Mouse (Mus musculus) kidney, adult 2 months (tissue): Measurements from ENCODE around the gene Gckr. TPM values are rescaled to one million over a fixed set of nuclear protein-coding genes. Genes with fewer than 3 reads are reported as not detected.

Experiments used
- DNase-seq: peaks from one replicate; pipeline ENCODE4 v3.0.0; 2021
- H3K27ac ChIP-seq: fragments of 200-500 bp; 2 replicates; pipeline ENCODE4 v1.5.1; 2012; ENCODE audit warnings: low read depth, low read length, control low read depth, inconsistent platforms; ENCODE audit not compliant: insufficient read depth
- H3K27me3 ChIP-seq: fragments of 200-500 bp; replicated peaks from 2 replicates; pipeline ENCODE4 v1.6.1; 2012; ENCODE audit warnings: mild to moderate bottlenecking, moderate library complexity, low read length, inconsistent platforms; ENCODE audit not compliant: control insufficient read depth, insufficient read depth
- H3K36me3 ChIP-seq: fragments of 200-500 bp; 2 replicates; pipeline ENCODE4 v1.6.1; 2012; ENCODE audit warnings: mild to moderate bottlenecking, moderate library complexity, low read length, inconsistent platforms; ENCODE audit not compliant: control insufficient read depth, insufficient read depth
- H3K4me1 ChIP-seq: fragments of 200-500 bp; 2 replicates; pipeline ENCODE4 v1.6.1; 2011; ENCODE audit warnings: low read length; ENCODE audit not compliant: control insufficient read depth, insufficient read depth
- H3K4me3 ChIP-seq: fragments of 200-500 bp; 2 replicates; pipeline ENCODE4 v1.5.1; 2011; ENCODE audit warnings: mild to moderate bottlenecking, low read depth, low read length, control low read depth; ENCODE audit not compliant: insufficient read depth
- CTCF ChIP-seq: fragments of 200-500 bp; conservative IDR thresholded peaks from 2 replicates; pipeline ENCODE4 v1.5.1; 2011; ENCODE audit warnings: low read depth, mild to moderate bottlenecking, control low read depth, low read length, moderate library complexity, mixed read lengths; ENCODE audit not compliant: insufficient read depth, insufficient read length
- POLR2A ChIP-seq: fragments of 200-500 bp; IDR thresholded peaks from one replicate; pipeline ENCODE4 v1.6.1; 2011; ENCODE audit warnings: low read depth, low read length, control low read depth
- WGBS: fragments of 180-500 bp; shearing (Covaris S2); methylation state at CpG from one replicate; pipeline ENCODE4 v1.1.7; 2018; 5-methylcytosine and 5-hydroxymethylcytosine counted together
- polyA plus RNA-seq: library from polyadenylated mRNA; depleted of rRNA; stranded (reverse); fragments of >200 nt; gene quantifications from 2 replicates; pipeline ENCODE4 v1.2.3, GENCODE M21; 2012

Gckr gene
- polyA plus RNA-seq, 1 experiment: 0.09 TPM

DNA sequence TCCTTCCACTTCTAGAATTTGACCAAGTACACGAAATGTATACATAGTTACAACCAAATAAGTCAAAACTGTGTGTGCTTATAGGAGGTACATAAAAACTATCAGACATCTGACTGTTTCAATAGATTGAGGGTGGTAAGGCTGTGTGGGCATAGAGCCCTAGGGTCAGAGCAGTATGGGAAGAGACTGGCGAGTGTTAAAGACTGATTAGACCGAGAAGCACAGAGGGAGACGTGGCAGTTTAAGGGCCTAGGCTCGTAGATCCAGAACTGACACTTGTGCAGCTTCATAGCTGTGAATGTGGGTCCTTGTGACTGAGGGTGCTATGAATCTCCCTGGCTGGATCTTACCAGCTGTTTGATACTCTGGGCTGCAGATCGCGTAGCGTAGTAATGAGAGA lies 42.3 kb upstream of the Gckr start:
- no peak overlapping the region for H3K27ac ChIP-seq
- H3K4me3 ChIP-seq: no peak overlapping the region
- H3K27me3 ChIP-seq: no peaks in the 10 kb centered on the region
- peaks cover 8% of the 10 kb centered on the region for H3K36me3 ChIP-seq
- no peak for DNase-seq
- 87% methylated on average over 8 of the region's 8 CpGs for WGBS
- 0 out of 2 replicates have a peak, but pooled peaks cover 5% of the 10 kb centered on the region for H3K4me1 ChIP-seq
- TF ChIP-seq CTCF (no peak), POLR2A (no peak)

- 0 out of 2 replicates have a peak, but pooled peaks cover 5% of the 10 kb centered on the region for H3K4me1 ChIP-seq
- no peaks in the 10 kb centered on the region for H3K27me3 ChIP-seq
- no peak overlapping the region for H3K4me3 ChIP-seq
- peaks cover 3% of the 10 kb centered on the region; the same call in 1 of the 2 replicates for H3K36me3 ChIP-seq
- 91% methylated on average over 2 of the region's 2 CpGs for WGBS
- TF ChIP-seq CTCF (no peak), POLR2A (no peak)
- no peak overlapping the region for H3K27ac ChIP-seq
- DNase-seq: no peak
Observed at GRCm38 (mm10) chr5:31255381-31255780, 41.9 kb upstream of the Gckr start.

DNA sequence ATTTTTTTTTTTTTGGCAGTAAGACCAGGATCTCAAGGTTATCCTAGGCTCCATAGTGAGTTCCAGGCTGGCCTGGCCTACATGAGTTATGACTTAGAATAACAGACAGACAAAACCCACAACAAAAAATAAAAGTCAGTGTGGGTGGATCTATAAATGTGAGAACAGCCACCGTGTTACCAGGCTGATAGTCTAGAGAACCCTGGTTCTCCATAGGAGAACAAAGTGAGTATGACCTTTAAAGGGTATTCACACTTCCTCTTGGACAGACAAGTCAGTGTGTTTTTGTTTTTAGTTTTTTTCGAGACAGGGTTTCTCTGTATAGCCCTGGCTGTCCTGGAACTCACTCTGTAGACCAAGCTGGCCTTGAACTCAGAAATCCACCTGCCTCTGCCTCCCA lies 41.3 kb upstream of the Gckr start:
- Histone ChIP-seq H3K27me3 (no peaks in the 10 kb centered on the region), H3K27ac (no peak overlapping the region), H3K36me3 (0 out of 2 replicates have a peak, but pooled peaks cover 2% of the 10 kb centered on the region), H3K4me1 (0 out of 2 replicates have a peak, but pooled peaks cover 5% of the 10 kb centered on the region), H3K4me3 (no peak overlapping the region)
- DNase-seq: no peak
- TF ChIP-seq CTCF (no peak), POLR2A (no peak)
- 56% methylated on average over 2 of the region's 2 CpGs for WGBS

DNA sequence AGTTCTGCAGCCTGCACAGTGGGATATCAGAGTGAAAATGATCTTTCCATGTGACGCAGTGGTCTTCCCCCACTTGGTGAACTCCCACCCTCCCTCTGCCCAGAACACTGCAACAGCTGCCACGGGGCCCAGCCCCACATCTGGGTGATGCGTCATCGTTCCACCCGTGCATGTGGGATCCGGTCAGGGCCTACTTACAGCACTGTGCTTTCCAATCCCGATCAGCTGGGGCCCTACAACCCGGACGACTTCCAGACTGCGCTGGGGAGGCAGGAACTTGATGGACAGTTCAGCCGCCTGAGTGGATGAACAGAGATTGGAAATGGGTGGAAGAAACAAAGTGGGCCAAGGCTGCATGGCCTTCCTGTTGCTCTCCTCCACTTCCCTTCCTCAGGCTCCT lies 39.6 kb upstream of the Gckr start:
- 83% methylated on average over 11 of the region's 11 CpGs for WGBS
- TF ChIP-seq CTCF (no peak), POLR2A (no peak)
- DNase-seq: no peak
- no peaks in the 10 kb centered on the region for H3K27me3 ChIP-seq
- 0 out of 2 replicates have a peak, but pooled peaks cover 2% of the 10 kb centered on the region for H3K36me3 ChIP-seq
- no peak overlapping the region for H3K4me3 ChIP-seq
- no peak overlapping the region for H3K27ac ChIP-seq
- no peaks in the 10 kb centered on the region for H3K4me1 ChIP-seq

DNA sequence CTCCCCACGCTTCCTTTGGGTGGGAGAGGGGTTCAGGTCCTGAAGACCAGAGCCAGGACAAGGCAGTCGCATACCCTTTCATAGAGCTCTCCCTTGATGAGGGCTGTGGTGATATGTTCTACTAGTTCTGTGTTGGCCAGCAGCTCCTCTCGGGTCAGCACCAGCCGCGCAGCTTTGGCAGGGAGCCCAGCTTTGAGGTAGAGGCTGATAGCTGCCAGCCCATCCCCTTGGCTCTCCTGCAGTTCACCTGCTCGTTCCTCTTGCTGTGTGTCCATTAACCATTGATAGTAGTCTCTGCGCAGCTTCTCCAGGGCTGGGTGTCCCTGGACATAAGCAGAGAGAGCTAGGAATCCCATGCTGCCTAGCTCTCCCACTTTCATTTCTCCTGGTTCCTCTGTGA lies 31.1 kb upstream of the Gckr start:
- Histone ChIP-seq H3K4me1 (no peaks in the 10 kb centered on the region), H3K36me3 (no peaks in the 10 kb centered on the region; the same call in 1 of the 2 replicates), H3K27ac (no peak overlapping the region), H3K4me3 (no peak overlapping the region), H3K27me3 (no peaks in the 10 kb centered on the region)
- DNase-seq: no peak
- WGBS: 73% methylated on average over 7 of the region's 7 CpGs
- no peak for TF ChIP-seq CTCF
- TF ChIP-seq POLR2A: no peak

DNA sequence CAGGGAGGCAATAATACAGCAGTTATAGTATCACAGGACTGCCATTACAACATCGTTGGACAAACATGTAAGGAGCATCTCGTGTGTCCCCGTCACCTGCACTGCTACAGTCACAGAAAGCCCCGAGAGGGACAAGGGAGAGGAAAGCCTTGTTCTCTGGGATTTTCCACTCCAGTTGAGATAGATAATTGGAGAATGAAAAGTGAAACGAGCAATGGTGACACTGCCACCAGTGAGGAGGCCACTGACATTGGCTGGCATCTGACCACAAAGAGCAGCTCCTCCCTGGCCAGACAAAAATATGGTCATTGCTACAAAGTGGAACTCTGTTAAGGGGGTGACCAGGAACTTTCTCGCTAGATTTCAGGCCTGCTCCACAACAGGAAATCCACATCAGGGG lies 29.6 kb upstream of the Gckr start:
- no peak overlapping the region for H3K4me3 ChIP-seq
- WGBS: 67% methylated on average over 6 of the region's 6 CpGs

GRCm38 (mm10) chr5:31273018-31273417 lies 24.2 kb upstream of the Gckr start:
- no peaks in the 10 kb centered on the region; the same call in 1 of the 2 replicates for H3K36me3 ChIP-seq
- H3K27ac ChIP-seq: no peak overlapping the region
- no peak for DNase-seq
- H3K4me3 ChIP-seq: no peak overlapping the region
- TF ChIP-seq CTCF: no peak
- H3K27me3 ChIP-seq: no peaks in the 10 kb centered on the region
- H3K4me1 ChIP-seq: no peaks in the 10 kb centered on the region
- WGBS: 92% methylated on average over 6 of the region's 6 CpGs

More for the DNA sequence above, 29.6 kb upstream of the Gckr start:
- H3K27me3 ChIP-seq: no peaks in the 10 kb centered on the region
- no peaks in the 10 kb centered on the region; the same call in 1 of the 2 replicates for H3K36me3 ChIP-seq
- no peak overlapping the region for H3K27ac ChIP-seq
- TF ChIP-seq POLR2A (no peak), CTCF (no peak)
- no peaks in the 10 kb centered on the region for H3K4me1 ChIP-seq
- DNase-seq: peak; percentile 24

GRCm38 (mm10) chr5:31279245-31279988 lies 17.8 kb upstream of the Gckr start:
- H3K4me3 ChIP-seq: no peak overlapping the region
- DNase-seq: no peak
- no peaks in the 10 kb centered on the region; the same call in none of the 2 replicates for H3K36me3 ChIP-seq
- WGBS: 85% methylated on average over 20 of the region's 20 CpGs
- H3K4me1 ChIP-seq: no peaks in the 10 kb centered on the region
- H3K27ac ChIP-seq: no peak overlapping the region
- TF ChIP-seq CTCF (no peak), POLR2A (no peak)
- H3K27me3 ChIP-seq: no peaks in the 10 kb centered on the region
